Mouse (Mus musculus): ENCODE results near the gene Brd4. TPM values are rescaled to one million over a fixed set of nuclear protein-coding genes. Genes with fewer than 3 reads are reported as not detected.
A peak's percentile ranks its signal among the peaks of the same experiment; 100 is the strongest.

Gene Brd4
- polyA plus RNA-seq, 1 experiment = 107 TPM

- Histone ChIP-seq H3K4me1 (replicated peaks; ENCODE audit: control insufficient read depth, insufficient read depth, low read length) (peaks cover 15% of the 10 kb centered on the region), H3K27me3 (ENCODE audit: control insufficient read depth, insufficient read depth, low read length) (no peaks in the 10 kb centered on the region), H3K4me3 (ENCODE audit: control insufficient read depth, insufficient read depth, low read length) (no peak overlapping the region), H3K27ac (ENCODE audit: control insufficient read depth, insufficient read depth, low read length) (no peak overlapping the region), H3K36me3 (ENCODE audit: control insufficient read depth, insufficient read depth, low read length) (peaks cover 63% of the 10 kb centered on the region)
- 97% methylated on average over 14 of the region's 14 CpGs for WGBS
- no peak for DNase-seq
- TF ChIP-seq POLR2A (IDR thresholded peaks at IDR 0.05; ENCODE audit: control insufficient read depth, extremely low read depth, insufficient read depth, low read length, poor library complexity) (no peak), CTCF (IDR thresholded peaks at IDR 0.05; ENCODE audit: borderline replicate concordance, control insufficient read depth, extremely low read depth, insufficient read depth, low read length, poor library complexity) (no peak)
These were observed 87.4 kb downstream of the Brd4 start for GRCm38 (mm10) chr17:32197156-32197555.

- Histone ChIP-seq H3K4me1 (replicated peaks; ENCODE audit: control insufficient read depth, insufficient read depth, low read length) (peaks cover 5% of the 10 kb centered on the region), H3K27me3 (ENCODE audit: control insufficient read depth, insufficient read depth, low read length) (no peaks in the 10 kb centered on the region), H3K27ac (ENCODE audit: control insufficient read depth, insufficient read depth, low read length) (no peak overlapping the region), H3K4me3 (ENCODE audit: control insufficient read depth, insufficient read depth, low read length) (no peak overlapping the region), H3K36me3 (ENCODE audit: control insufficient read depth, insufficient read depth, low read length) (peaks cover 49% of the 10 kb centered on the region)
- DNase-seq = no peak
- WGBS = 34% methylated on average over 5 of the region's 5 CpGs
- TF ChIP-seq POLR2A (IDR thresholded peaks at IDR 0.05; ENCODE audit: control insufficient read depth, extremely low read depth, insufficient read depth, low read length, poor library complexity) (no peak), CTCF (IDR thresholded peaks at IDR 0.05; ENCODE audit: borderline replicate concordance, control insufficient read depth, extremely low read depth, insufficient read depth, low read length, poor library complexity) (no peak)
These were observed 88.8 kb downstream of the Brd4 start for GRCm38 (mm10) chr17:32195725-32196124.

GRCm38 (mm10) chr17:32193010-32193409, 91.5 kb downstream of the Brd4 start:
- TF ChIP-seq CTCF (IDR thresholded peaks at IDR 0.05; ENCODE audit: borderline replicate concordance, control insufficient read depth, extremely low read depth, insufficient read depth, low read length, poor library complexity) (no peak), POLR2A (IDR thresholded peaks at IDR 0.05; ENCODE audit: control insufficient read depth, extremely low read depth, insufficient read depth, low read length, poor library complexity) (no peak)
- peaks cover 22% of the 10 kb centered on the region for H3K36me3 ChIP-seq (ENCODE audit: control insufficient read depth, insufficient read depth, low read length)
- no peaks in the 10 kb centered on the region for H3K27me3 ChIP-seq (ENCODE audit: control insufficient read depth, insufficient read depth, low read length)
- no peak for DNase-seq
- 82% methylated on average over 5 of the region's 5 CpGs for WGBS
- peaks cover 22% of the 10 kb centered on the region for H3K4me1 ChIP-seq (replicated peaks; ENCODE audit: control insufficient read depth, insufficient read depth, low read length)
- H3K4me3 ChIP-seq (ENCODE audit: control insufficient read depth, insufficient read depth, low read length) = no peak overlapping the region
- no peak overlapping the region for H3K27ac ChIP-seq (ENCODE audit: control insufficient read depth, insufficient read depth, low read length)

- no peak for DNase-seq
- 20% methylated on average over 5 of the region's 5 CpGs for WGBS
These were observed 94.7 kb downstream of the Brd4 start for GRCm38 (mm10) chr17:32189850-32190249.

GRCm38 (mm10) chr17:32188863-32189636, 95.5 kb downstream of the Brd4 start, which contains the start of gene Ephx3:
Gene Ephx3 (minus strand): TSS chr17:32189549.
- TF ChIP-seq POLR2A (IDR thresholded peaks at IDR 0.05; ENCODE audit: control insufficient read depth, extremely low read depth, insufficient read depth, low read length, poor library complexity) (no peak), CTCF (IDR thresholded peaks at IDR 0.05; ENCODE audit: borderline replicate concordance, control insufficient read depth, extremely low read depth, insufficient read depth, low read length, poor library complexity) (no peak)
- no peaks in the 10 kb centered on the region for H3K27me3 ChIP-seq (ENCODE audit: control insufficient read depth, insufficient read depth, low read length)
- peak within 1 kb of the TSS; percentile 39 for H3K4me3 ChIP-seq (ENCODE audit: control insufficient read depth, insufficient read depth, low read length)
- no peak within 1 kb of the TSS for H3K27ac ChIP-seq (ENCODE audit: control insufficient read depth, insufficient read depth, low read length)
- peak; percentile 20 for DNase-seq
- WGBS = 20% methylated on average over 42 of the region's 42 CpGs
- H3K36me3 ChIP-seq (ENCODE audit: control insufficient read depth, insufficient read depth, low read length) = no peaks in the 10 kb centered on the region
- H3K4me1 ChIP-seq (replicated peaks; ENCODE audit: control insufficient read depth, insufficient read depth, low read length) = peaks cover 17% of the 10 kb centered on the region

More at GRCm38 (mm10) chr17:32189850-32190249, 94.7 kb downstream of the Brd4 start:
- Histone ChIP-seq H3K4me1 (replicated peaks; ENCODE audit: control insufficient read depth, insufficient read depth, low read length) (peaks cover 17% of the 10 kb centered on the region), H3K36me3 (ENCODE audit: control insufficient read depth, insufficient read depth, low read length) (no peaks in the 10 kb centered on the region), H3K27ac (ENCODE audit: control insufficient read depth, insufficient read depth, low read length) (no peak overlapping the region), H3K4me3 (ENCODE audit: control insufficient read depth, insufficient read depth, low read length) (no peak overlapping the region), H3K27me3 (ENCODE audit: control insufficient read depth, insufficient read depth, low read length) (no peaks in the 10 kb centered on the region)
- TF ChIP-seq CTCF (IDR thresholded peaks at IDR 0.05; ENCODE audit: borderline replicate concordance, control insufficient read depth, extremely low read depth, insufficient read depth, low read length, poor library complexity) = no peak
- no peak for TF ChIP-seq POLR2A (IDR thresholded peaks at IDR 0.05; ENCODE audit: control insufficient read depth, extremely low read depth, insufficient read depth, low read length, poor library complexity)

- no peaks in the 10 kb centered on the region for H3K36me3 ChIP-seq (ENCODE audit: control insufficient read depth, insufficient read depth, low read length)
- H3K4me1 ChIP-seq (replicated peaks; ENCODE audit: control insufficient read depth, insufficient read depth, low read length) = no peaks in the 10 kb centered on the region; the same call in 1 of the 2 replicates
- no peak overlapping the region for H3K27ac ChIP-seq (ENCODE audit: control insufficient read depth, insufficient read depth, low read length)
- TF ChIP-seq CTCF (IDR thresholded peaks at IDR 0.05; ENCODE audit: borderline replicate concordance, control insufficient read depth, extremely low read depth, insufficient read depth, low read length, poor library complexity) (no peak), POLR2A (IDR thresholded peaks at IDR 0.05; ENCODE audit: control insufficient read depth, extremely low read depth, insufficient read depth, low read length, poor library complexity) (no peak)
- no peak overlapping the region for H3K4me3 ChIP-seq (ENCODE audit: control insufficient read depth, insufficient read depth, low read length)
- DNase-seq = no peak
- H3K27me3 ChIP-seq (ENCODE audit: control insufficient read depth, insufficient read depth, low read length) = no peaks in the 10 kb centered on the region
- 80% methylated on average over 8 of the region's 8 CpGs for WGBS
These were observed 101.5 kb downstream of the Brd4 start for GRCm38 (mm10) chr17:32183017-32183416.
